Mouse (Mus musculus) midbrain, embryonic 11.5 days (tissue): ENCODE results near the gene Syde1. TPM values are rescaled to one million over a fixed set of nuclear protein-coding genes. Genes with fewer than 3 reads are reported as not detected.

Source experiments
- ATAC-seq: fragments of 200-750 bp; cut with Nextera tagmentation; 2 replicates; pipeline ENCODE4 v1.8.0; 2017; ENCODE audit warnings: moderate TSS enrichment, moderate library complexity; ENCODE audit not compliant: low FRiP score
- DNase-seq: peaks from one replicate; pipeline ENCODE4 v3.0.0; 2015; ENCODE audit warnings: low spot score; ENCODE audit errors: missing footprints
- H3K27ac ChIP-seq: fragments of 300-500 bp; sonication (generic); 2 replicates; pipeline ENCODE4 v1.5.1; 2014; ENCODE audit warnings: low read depth, low read length
- H3K27me3 ChIP-seq: fragments of 300-500 bp; sonication (generic); 2 replicates; pipeline ENCODE4 v1.6.1; 2014; ENCODE audit warnings: mild to moderate bottlenecking, low read length, moderate library complexity, mixed read lengths; ENCODE audit not compliant: control insufficient read depth, insufficient read depth
- H3K36me3 ChIP-seq: fragments of 300-500 bp; sonication (generic); 2 replicates; pipeline ENCODE4 v1.6.1; 2014; ENCODE audit warnings: mild to moderate bottlenecking, low read length, moderate library complexity, mixed read lengths; ENCODE audit not compliant: control insufficient read depth, insufficient read depth
- H3K4me1 ChIP-seq: fragments of 300-500 bp; sonication (generic); 2 replicates; pipeline ENCODE4 v1.6.1; 2014; ENCODE audit warnings: low read length; ENCODE audit not compliant: control insufficient read depth, insufficient read depth
- H3K4me2 ChIP-seq: fragments of 300-500 bp; sonication (generic); 2 replicates; pipeline ENCODE4 v1.6.1; 2014; ENCODE audit warnings: mild to moderate bottlenecking, moderate library complexity
- H3K4me3 ChIP-seq: fragments of 300-500 bp; sonication (generic); 2 replicates; pipeline ENCODE4 v1.5.1; 2014; ENCODE audit warnings: low read depth, low read length
- H3K9ac ChIP-seq: fragments of 300-500 bp; sonication (generic); 2 replicates; pipeline ENCODE4 v1.6.1; 2014; ENCODE audit warnings: low read length
- H3K9me3 ChIP-seq: fragments of 300-500 bp; sonication (generic); 2 replicates; pipeline ENCODE4 v1.6.1; 2016; ENCODE audit warnings: low read length; ENCODE audit not compliant: control insufficient read depth
- WGBS: fragments of 180-500 bp; shearing (Covaris S2); extraction: QIAGEN DNeasy Blood & Tissue Kit; methylation state at CpG from one replicate; pipeline ENCODE4 v1.1.7; 2014; 5-methylcytosine and 5-hydroxymethylcytosine counted together
- polyA plus RNA-seq: library from polyadenylated mRNA; unstranded; fragments of >200 nt; fragmentation: Nextera tagmentation; extraction: Ambion mirVana; gene quantifications from 2 replicates; pipeline ENCODE4 v1.2.1, GENCODE M21; 2014

The Syde1 gene
- polyA plus RNA-seq, 1 experiment from 2014 or later, result 9.4 TPM

DNA sequence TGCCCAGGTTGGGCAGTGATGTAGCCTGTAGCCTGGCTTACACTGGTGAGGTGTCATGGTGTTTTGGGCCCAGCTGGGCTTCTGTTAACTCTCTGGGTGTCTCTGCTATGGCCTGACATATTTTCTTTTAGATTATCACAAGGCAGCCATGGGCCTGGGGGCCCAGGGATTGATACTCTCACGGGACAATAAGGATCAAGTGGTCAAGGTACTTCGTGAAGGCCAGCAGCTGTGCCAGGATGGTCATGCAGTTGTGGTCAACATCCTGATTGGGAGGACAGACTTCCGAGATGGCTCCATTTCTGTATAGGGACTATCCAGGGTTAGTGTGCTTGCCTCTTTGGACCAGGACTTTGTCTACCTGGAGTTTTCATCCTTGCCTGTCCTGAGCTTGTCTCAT is 7.8 kb downstream of the Syde1 start:
- Histone ChIP-seq H3K27me3 (no peaks in the 10 kb centered on the region), H3K27ac (no peak overlapping the region), H3K9me3 (no peaks in the 10 kb centered on the region), H3K4me2 (no peak overlapping the region), H3K4me1 (no peaks in the 10 kb centered on the region), H3K36me3 (peaks cover 19% of the 10 kb centered on the region), H3K9ac (no peak overlapping the region), H3K4me3 (no peak overlapping the region)
- DNase-seq (no peak), ATAC-seq (no peak)
- 84% methylated on average over 3 of the region's 3 CpGs for WGBS

DNA sequence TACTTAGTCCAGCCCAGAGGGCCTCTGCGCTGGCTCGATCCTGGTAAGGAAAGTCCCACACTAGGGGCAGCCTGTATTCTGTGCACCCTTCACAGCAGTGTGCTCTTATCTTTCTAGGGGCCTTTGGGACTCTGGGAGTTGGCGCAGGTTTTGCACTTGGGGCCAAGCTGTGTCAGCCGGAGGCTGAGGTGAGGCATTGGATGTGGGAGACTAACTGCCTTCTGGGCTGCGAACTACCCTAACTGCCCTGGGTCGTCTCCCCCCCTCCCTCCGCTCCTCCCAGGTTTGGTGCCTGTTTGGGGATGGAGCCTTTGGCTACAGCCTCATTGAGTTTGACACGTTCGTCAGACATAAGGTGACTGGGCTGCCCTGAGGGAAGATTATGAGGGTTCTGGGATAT is 8.4 kb downstream of the Syde1 start:
- no peaks in the 10 kb centered on the region for H3K27me3 ChIP-seq
- DNase-seq (no peak), ATAC-seq (no peak)
- H3K27ac ChIP-seq, result no peak overlapping the region
- WGBS, result 78% methylated on average over 9 of the region's 9 CpGs
- no peak overlapping the region for H3K4me3 ChIP-seq
- H3K9me3 ChIP-seq, result no peaks in the 10 kb centered on the region
- no peaks in the 10 kb centered on the region for H3K4me1 ChIP-seq
- no peak overlapping the region for H3K9ac ChIP-seq
- no peak overlapping the region for H3K4me2 ChIP-seq
- peaks cover 19% of the 10 kb centered on the region for H3K36me3 ChIP-seq

- peaks cover 16% of the 10 kb centered on the region; the same call in 1 of the 2 replicates for H3K36me3 ChIP-seq
- ATAC-seq, result no peak
- no peak overlapping the region for H3K9ac ChIP-seq
- H3K4me1 ChIP-seq, result no peaks in the 10 kb centered on the region
- 90% methylated on average over 7 of the region's 7 CpGs for WGBS
- no peak for DNase-seq
- no peaks in the 10 kb centered on the region for H3K27me3 ChIP-seq
- no peaks in the 10 kb centered on the region for H3K9me3 ChIP-seq
- no peak overlapping the region for H3K4me3 ChIP-seq
- no peak overlapping the region for H3K27ac ChIP-seq
- H3K4me2 ChIP-seq, result no peak overlapping the region
These were observed 10.6 kb downstream of the Syde1 start for GRCm38 (mm10) chr10:78581121-78581520.

GRCm38 (mm10) chr10:78578204-78578603 is 13.6 kb downstream of the Syde1 start:
- Histone ChIP-seq H3K27ac (no peak overlapping the region), H3K9ac (no peak overlapping the region), H3K36me3 (peaks cover 8% of the 10 kb centered on the region; the same call in 1 of the 2 replicates), H3K9me3 (no peaks in the 10 kb centered on the region), H3K4me1 (peaks cover 2% of the 10 kb centered on the region), H3K27me3 (no peaks in the 10 kb centered on the region), H3K4me2 (no peak overlapping the region), H3K4me3 (no peak overlapping the region)
- ATAC-seq (no peak), DNase-seq (no peak)
- 71% methylated on average over 3 of the region's 3 CpGs for WGBS

DNA sequence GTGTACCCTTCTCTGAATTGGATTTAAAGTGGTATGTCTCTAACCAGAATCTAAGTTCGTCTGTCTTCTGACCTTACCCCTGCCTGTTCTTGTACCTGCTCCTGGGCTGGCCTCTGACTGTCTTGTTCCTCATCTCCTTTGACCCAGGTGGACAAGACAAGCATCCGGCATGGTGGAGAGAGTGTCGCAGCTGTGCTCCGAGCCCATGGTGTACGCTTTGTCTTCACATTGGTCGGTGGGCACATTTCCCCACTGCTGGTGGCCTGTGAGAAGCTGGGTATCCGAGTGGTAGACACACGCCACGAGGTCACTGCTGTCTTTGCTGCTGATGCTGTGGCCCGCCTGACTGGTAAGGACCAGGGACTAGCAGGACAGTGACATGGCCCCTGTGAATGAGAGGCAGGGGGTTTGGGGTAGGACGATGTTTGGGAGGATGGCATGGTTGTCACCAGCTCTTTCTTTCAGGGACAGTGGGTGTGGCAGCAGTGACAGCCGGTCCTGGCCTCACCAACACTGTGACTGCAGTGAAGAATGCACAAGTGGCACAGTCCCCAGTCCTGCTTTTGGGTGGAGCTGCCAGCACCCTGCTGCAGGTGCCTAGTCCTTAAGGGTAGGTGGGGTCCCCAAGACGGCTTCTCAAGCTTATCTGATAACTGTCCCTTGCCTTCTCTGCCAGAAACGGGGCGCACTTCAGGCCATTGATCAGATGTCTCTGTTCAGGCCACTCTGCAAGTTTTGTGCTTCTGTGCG is 15.2 kb downstream of the Syde1 start:
- H3K9ac ChIP-seq, result no peak overlapping the region

GRCm38 (mm10) chr10:78575690-78576089 is 16.1 kb downstream of the Syde1 start:
- no peak overlapping the region; the same call in 1 of the 2 replicates for H3K4me2 ChIP-seq
- DNase-seq, result no peak
- no peaks in the 10 kb centered on the region for H3K9me3 ChIP-seq
- 91% methylated on average over 2 of the region's 2 CpGs for WGBS
- no peak for ATAC-seq
- no peak overlapping the region for H3K9ac ChIP-seq
- 0 out of 2 replicates have a peak, but pooled peaks cover 8% of the 10 kb centered on the region for H3K36me3 ChIP-seq
- no peak overlapping the region for H3K27ac ChIP-seq
- H3K27me3 ChIP-seq, result no peaks in the 10 kb centered on the region
- peaks cover 2% of the 10 kb centered on the region for H3K4me1 ChIP-seq
- H3K4me3 ChIP-seq, result no peak overlapping the region

More for the DNA sequence above, 15.2 kb downstream of the Syde1 start:
- Histone ChIP-seq H3K36me3 (peaks cover 8% of the 10 kb centered on the region; the same call in 1 of the 2 replicates), H3K27ac (no peak overlapping the region), H3K4me3 (no peak overlapping the region), H3K4me2 (no peak overlapping the region), H3K27me3 (no peaks in the 10 kb centered on the region), H3K9me3 (no peaks in the 10 kb centered on the region), H3K4me1 (peaks cover 2% of the 10 kb centered on the region)
- WGBS, result 90% methylated on average over 16 of the region's 16 CpGs
- DNase-seq (no peak), ATAC-seq (no peak)

DNA sequence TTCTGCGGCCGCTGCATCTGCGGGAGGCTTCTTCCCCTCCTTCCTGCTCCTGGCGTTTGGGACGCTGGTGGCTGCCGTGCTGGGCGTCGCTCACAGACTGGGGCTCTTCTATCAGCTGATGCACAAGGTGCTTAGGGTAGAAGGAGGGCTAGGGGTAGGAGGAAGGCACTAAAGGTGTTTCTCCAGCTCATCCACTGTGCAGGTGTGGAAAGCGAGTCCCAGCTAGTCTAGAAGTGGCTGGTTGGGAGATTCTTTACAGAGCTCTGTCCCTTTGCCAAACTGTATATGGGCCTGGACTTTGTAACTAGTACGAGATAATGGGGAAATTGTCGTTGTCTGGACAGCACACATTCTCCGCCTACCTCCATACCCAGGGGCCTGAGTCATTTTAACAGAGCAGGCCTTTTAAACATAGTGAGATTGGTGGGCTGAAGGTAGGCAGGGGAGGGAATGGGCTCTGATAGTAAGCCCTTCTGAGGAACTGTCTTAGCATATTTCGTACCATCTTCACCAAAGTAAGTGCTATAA is 16.6 kb downstream of the Syde1 start:
- Histone ChIP-seq H3K27ac (no peak overlapping the region), H3K4me3 (peak overlapping the region; percentile 66), H3K4me2 (peak overlapping the region; percentile 49), H3K36me3 (0 out of 2 replicates have a peak, but pooled peaks cover 8% of the 10 kb centered on the region), H3K4me1 (peaks cover 2% of the 10 kb centered on the region), H3K9ac (peak overlapping the region; percentile 62), H3K9me3 (no peaks in the 10 kb centered on the region), H3K27me3 (no peaks in the 10 kb centered on the region)
- 21% methylated on average over 13 of the region's 13 CpGs for WGBS
- ATAC-seq (peak; percentile 53; the same call in 1 of the 2 replicates), DNase-seq (no peak)

GRCm38 (mm10) chr10:78574250-78575104 is 17.3 kb downstream of the Syde1 start, which contains the start of gene Ilvbl:
Gene Ilvbl (plus strand): TSS chr10:78574346.
- Histone ChIP-seq H3K9ac (peak within 1 kb of the TSS; percentile 62), H3K27ac (peak within 1 kb of the TSS; percentile 20; the same call in 1 of the 2 replicates), H3K36me3 (0 out of 2 replicates have a peak, but pooled peaks cover 4% of the 10 kb centered on the region), H3K27me3 (no peaks in the 10 kb centered on the region), H3K4me3 (peak within 1 kb of the TSS; percentile 66), H3K9me3 (no peaks in the 10 kb centered on the region), H3K4me1 (peaks cover 2% of the 10 kb centered on the region), H3K4me2 (peak within 1 kb of the TSS; percentile 49)
- DNase-seq (peak; percentile 99), ATAC-seq (peak; percentile 92)
- under 1% methylated on average over 51 of the region's 51 CpGs for WGBS
